Mouse (Mus musculus): ENCODE results near the gene Rho.
A peak's percentile ranks its signal among the peaks of the same experiment; 100 is the strongest.

The Rho gene

DNA sequence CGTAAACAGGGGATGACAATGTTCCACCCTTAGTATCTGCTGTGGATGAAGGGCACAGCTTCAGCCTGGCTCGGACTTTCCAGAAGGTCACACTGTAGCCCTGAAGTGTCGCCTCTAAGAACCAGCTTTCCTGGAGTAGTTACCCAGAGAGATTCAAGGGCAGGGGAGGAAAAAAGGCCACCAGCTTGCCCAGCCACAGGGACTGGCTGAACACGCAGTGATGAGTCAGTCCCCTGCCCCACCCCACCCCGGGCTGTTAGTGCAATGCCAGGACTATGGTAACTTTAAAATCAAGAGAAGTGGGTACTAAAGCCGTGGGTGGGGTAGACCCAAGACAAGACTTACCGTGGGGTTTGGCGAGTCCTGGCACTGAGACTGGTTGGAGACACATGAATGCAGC lies 44.1 kb downstream of the Rho start:
- DNase-seq (ENCODE audit: low spot score in 2 of 2) = no peak

DNA sequence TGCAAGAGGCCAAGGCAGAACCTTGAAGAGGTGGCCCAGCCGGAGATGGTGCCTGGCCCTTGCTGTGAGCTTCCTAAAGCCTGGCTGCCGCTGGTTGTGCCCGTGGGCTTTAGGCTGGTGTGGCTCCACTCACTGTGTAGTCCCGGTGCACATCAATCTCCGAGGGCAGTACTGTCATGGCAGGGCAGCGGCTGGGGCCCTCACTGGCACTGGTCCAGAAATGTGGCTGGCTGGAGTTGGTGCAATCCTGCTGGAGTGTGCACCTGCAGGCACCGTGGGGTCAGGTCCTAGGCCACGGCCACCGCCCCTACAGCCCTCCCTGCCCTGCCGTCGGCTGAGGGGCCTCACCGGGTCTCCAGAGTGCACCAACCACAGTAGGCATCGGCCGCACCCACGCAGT lies 46.3 kb downstream of the Rho start:
- DNase-seq (ENCODE audit: low spot score in 2 of 2) = no peak

DNA sequence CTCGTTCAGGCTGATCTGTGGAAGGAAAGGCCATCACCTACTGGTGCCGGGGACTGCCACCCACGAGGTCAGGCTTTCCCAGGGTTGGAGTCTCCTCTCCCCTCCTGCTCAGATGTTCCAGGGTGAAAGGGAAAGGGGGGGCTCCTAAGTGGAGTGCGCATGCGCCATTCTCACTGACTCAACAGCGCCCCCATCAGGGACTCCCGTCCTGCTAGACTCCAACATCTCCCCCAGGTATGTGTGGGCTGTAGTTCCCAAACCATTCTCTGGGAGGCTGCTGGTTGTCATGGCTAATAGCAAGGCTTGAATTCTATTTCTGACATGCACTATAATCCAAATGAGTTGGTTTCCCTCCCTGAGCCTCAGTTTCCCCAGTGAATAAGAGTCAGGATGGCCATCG lies 47.0 kb downstream of the Rho start:
- DNase-seq (ENCODE audit: low spot score in 2 of 2) = no peak

GRCm38 (mm10) chr6:115982889-115983288 lies 51.3 kb downstream of the Rho start:
- DNase-seq (ENCODE audit: low spot score in 2 of 2) = no peak

- no peak for DNase-seq (ENCODE audit: low spot score in 2 of 2)
These were observed 51.9 kb downstream of the Rho start for GRCm38 (mm10) chr6:115983306-115984038.

GRCm38 (mm10) chr6:115984580-115984979 lies 53.0 kb downstream of the Rho start:
- DNase-seq (ENCODE audit: low spot score in 2 of 2) = no peak

DNA sequence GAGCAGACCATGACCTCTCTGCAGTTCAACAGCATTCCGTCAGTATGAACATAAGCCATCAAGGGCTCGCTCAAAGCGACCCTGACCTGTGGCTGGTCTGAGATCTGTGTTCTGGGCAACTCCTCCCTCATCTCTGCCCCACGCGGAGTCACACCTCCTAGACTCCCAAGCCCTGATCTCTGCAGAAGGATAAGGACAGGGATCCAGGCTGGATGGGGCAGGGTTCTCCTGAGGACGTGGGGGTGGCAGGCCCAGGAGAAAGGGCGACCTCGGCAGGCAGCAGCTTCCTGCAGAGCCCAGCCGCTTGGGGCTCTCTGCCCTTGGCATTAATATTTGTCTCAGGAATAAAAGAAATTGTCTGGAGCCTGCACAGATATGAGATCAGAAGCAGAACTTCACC lies 54.1 kb downstream of the Rho start:
- DNase-seq (ENCODE audit: low spot score in 2 of 2) = no peak

DNA sequence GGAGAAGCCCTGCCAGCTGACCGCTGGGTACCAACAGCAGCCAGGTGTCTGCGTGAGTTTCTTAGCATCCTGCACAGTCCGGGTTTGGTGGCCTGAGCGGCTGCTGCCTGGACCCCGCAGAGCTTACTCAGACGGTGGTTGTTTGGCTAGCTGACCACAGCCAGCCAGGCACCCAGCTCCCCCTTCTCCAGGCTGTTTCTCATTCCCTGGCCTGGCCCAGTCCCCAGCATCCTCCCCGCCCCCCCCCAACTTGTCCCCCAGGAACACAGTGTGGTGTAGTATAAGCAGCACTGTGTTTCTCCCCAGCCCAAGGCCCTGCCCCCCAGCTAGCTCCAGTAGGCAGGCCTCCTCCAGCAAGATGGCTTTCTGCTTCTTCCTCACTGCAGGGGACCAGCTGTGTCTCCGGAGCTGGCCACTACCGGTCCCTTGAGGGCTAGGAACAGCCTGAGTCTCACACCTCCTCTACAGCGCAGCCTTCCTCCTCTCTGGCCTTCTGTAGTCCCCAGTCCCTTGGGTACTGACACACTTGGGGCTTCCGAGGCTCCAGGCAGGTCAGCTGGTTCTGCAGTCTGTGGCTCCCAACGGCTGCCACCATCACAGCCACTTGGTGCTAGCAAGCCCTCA lies 55.0 kb downstream of the Rho start:
- DNase-seq (ENCODE audit: low spot score in 2 of 2) = no peak

DNA sequence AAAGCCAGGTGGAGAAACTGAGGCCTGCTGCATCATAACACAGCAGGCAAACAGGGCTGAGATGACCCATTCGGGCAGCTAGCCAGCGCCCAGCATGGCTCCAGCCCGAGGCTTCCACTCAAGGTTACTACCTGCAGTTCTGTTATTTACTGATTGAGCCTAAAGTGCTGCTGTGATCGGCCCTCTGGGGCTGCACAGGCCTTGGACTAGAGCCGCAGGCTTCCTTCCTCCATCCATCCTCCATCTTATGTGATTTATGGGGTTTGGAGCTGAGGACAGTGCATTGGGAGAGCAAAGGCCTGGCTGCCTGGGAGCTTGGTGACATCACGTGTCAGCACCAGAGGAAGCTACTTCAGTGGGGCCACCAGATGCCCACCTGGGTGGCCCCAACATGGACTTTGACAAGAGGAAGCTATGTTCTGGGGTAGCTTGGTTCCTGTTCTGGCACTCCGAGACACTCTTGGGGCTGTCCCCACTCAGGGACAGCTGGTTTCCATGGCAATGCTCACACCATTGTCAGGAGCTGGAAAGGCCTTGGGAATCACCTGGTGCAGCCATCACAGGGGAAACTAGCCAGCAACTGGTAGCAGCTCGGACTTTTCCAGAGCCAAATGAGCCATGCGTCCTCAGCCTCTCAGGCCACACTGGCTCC lies 55.7 kb downstream of the Rho start:
- no peak for DNase-seq (ENCODE audit: low spot score in 2 of 2)

DNA sequence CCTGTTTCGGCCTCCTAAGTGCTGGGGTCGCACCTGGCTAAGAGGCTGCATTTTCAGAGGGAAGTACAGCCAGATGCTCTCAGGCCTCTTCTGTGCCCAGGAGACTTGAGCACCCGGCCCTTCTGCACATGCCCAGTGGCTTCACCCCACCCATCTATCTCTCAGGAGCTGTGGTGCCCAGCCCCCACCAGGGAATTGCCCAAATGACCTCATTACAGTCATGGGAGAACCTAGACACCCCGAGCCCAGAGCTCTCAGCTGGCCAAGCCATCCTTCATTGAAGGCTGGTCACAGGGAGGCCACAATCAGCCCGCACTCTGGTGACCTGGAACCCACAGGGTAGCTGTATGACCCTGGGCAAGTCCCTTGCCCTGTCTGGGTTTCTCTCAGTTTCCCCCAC lies 57.5 kb downstream of the Rho start:
- DNase-seq (ENCODE audit: low spot score in 2 of 2) = no peak

DNA sequence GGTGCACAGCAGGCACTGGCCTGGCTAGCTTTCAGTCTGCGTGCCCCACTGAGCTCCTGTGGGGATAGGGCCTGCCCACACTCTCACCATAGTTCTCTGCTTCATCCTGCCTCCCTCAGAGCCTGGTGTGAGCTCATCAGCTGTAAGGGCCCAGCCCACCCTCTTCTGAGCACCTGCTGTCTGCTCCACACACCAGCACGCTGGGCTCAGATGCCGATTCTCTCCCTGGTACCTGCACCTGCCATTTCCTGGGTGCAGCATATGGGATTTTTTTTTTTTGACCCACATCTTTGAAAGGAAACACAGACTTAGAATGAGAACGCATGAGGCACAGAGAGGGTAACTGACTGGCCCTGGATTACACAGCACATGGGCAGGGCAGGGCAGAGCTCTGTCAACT lies 58.1 kb downstream of the Rho start:
- DNase-seq (ENCODE audit: low spot score in 2 of 2) = peak; percentile 64 to 70

Data from right cerebral cortex, postnatal 36 days (tissue).